Mouse (Mus musculus) CD8-positive naive resting alpha-beta T cell, adult 2 months (primary cell): ENCODE measurements around the gene Tmem230.
"Not testable (repeated sequence)": the region's sequence is repeated elsewhere in the genome, so short reads cannot be mapped to it uniquely, and the experiment has no call there.

Experiments
- DNase-seq, 2 experiments: peaks; one replicate each; pipeline ENCODE4 v3.0.0; 2022; ENCODE audit warnings: low read depth in 2 of 2, low spot score in 2 of 2

Gene Tmem230

GRCm38 (mm10) chr2:132247539-132248313 is at the start of gene Tmem230:
Gene Tmem230 (minus strand): TSS chr2:132247807.
- DNase-seq: peak; percentile 92 to 93

- no peak for DNase-seq
Measured at GRCm38 (mm10) chr2:132293694-132294450, 46.3 kb upstream of the Tmem230 start.

DNA sequence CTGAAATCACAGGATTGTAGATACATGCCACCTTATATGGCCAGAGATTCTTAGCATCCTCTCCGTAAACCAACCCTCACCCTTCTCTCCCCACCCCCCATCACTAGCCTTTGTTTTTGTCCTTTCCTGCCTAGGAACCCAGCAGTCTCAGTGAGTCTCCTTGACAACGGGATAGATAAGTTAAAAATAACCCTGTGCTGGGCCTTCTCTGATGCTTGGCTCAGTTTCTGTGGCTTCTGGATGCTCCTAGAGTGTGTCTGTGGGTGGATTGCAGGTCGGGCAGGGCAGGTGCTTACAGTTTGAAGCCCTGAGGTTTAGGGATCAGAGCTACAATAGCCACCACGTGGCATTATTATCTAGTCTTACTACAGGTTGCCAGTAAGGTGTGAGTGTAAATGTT is 44.5 kb upstream of the Tmem230 start:
- no peak for DNase-seq

GRCm38 (mm10) chr2:132291265-132291664 is 43.7 kb upstream of the Tmem230 start:
- DNase-seq: no peak

DNA sequence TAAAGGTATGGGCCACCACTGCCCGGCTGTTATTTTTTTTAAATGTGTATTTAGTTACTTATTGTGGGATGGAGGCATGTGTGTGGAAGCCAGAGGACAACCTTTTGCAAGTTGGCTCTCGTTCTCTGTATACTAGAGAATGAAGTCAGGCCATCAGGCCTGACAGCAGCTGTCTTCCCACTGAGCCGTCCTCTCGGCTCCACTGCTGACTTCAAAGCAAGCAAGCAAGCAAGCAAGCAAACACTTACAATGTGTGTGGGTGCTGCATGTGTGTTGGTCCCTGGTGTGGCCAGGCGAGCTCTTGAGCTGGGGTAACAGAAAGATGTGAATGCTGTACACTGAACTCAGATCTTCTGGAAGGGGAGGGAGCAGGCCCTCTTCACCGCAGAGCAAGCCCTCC is 43.2 kb upstream of the Tmem230 start:
- no peak for DNase-seq

- not testable (repeated sequence) for DNase-seq
Measured at GRCm38 (mm10) chr2:132289213-132289612, 41.6 kb upstream of the Tmem230 start.

DNA sequence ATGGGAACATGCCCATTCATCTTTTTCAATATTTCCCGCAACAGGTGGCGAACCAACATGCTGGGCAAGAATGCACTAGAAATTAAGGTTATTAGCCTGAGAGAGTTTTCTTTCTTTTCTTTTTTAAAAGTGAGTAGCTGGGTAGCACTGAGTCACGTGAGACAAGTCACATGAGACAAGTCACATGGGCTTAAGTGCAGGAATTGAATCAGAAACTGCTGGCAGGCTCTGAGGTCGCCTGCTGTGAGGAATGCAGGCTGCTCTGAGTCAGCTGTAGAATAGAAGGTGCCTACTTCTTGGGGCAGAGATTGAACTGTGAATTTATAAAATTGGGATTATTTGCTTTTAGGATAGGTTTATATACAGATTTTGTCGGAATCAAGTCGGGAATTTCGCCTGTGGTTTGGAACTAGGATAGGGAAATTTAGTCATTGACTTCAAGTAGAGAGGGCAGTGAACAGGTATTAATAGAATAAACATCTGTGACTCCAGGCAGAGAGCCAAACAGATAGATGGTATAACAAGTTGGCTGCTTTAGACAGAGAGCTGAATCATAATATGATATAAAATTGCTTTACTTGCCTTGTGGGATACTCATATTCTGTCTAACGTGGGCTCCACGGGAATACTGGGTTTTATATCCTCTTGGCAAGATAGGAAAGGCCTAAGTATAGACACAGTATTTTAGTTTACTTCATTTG is 38.9 kb upstream of the Tmem230 start:
- DNase-seq: no peak

DNA sequence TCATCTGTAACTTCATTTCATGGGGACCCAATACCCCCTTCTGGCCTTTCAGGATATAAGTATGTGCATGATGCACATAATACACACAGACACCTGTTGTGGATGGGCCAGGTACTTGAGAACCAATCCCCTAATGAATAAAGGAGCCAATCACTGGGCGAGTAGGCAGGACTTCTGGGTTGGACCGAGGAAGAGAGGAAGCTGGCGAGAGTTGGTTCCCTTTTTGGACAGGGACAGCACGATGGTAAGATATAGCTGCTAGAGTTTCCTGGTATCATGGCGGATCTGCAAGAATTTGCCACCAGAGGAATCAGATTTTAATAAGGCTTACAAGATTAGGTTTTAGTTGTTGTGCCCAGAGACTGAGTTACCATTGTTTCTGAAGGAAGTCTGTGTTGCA is 38.1 kb upstream of the Tmem230 start:
- DNase-seq: not testable (repeated sequence)

DNA sequence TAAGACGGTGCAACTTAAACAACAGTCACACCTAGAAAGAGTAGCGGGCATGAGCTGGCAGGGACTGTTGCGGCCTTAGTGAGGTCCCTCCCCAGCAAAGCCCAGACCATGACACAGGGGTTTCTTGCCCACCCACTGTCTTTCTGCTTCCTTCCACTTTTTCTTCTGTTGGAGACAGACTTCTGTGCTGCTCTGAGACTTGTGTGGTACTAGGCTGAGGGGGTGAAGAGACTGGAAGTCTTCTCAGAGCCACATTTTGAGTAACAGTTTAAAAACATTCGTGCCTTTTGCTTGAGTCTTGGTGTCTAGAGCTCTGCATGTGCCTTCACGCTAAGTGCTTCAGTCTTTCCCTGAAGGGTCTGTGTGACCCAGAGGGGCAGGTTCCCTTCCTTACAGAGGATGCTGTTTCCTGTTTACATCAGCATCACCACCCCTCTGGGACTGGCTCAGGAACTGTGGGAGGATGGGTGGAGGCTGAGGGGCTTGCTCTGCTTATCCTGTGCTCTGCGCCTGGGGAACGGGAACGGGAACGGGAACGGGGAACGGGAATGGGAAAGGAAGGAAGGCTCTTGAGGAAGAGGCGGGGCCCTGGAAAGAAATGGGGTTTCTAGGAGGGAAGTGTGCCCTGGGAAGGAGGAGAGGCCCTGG is 37.0 kb upstream of the Tmem230 start:
- DNase-seq: no peak

GRCm38 (mm10) chr2:132283236-132284070 is 35.8 kb upstream of the Tmem230 start:
- DNase-seq: no peak

DNA sequence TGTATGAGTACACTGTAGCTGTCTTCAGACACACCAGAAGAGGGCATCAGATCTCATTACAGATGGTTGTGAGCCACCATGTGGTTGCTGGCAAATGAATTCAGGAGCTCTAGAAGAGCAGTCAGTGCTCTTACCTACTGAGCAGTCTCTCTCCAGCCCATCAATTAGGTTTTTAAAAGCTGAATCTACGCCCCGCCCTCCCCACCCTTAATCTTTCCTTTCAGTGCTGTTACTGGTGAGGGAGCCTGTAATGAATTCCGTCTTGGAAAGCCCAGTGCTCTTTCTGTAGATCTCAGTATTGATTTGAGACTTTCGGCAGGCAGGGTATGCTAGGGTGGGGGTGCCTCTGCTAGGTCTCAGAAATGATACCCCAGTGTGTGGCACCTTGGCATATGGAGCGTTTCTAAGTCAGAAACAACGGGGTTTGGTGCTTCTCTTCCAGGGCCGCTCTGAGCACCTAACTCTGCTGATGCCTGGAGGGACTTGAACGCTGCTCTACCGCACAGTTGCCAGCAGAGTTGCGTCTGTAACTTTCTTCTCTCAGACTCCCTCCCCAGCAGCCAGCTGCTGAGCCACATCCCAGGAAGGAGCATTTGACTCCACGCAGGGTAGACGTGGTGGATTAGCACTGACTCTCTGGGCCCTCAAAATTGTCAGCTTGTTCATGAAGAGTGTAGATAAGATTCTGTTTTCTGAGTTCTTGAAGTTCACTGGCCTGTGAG is 35.0 kb upstream of the Tmem230 start:
- DNase-seq: no peak

- DNase-seq: no peak
Measured at GRCm38 (mm10) chr2:132281560-132282452, 34.2 kb upstream of the Tmem230 start.

DNA sequence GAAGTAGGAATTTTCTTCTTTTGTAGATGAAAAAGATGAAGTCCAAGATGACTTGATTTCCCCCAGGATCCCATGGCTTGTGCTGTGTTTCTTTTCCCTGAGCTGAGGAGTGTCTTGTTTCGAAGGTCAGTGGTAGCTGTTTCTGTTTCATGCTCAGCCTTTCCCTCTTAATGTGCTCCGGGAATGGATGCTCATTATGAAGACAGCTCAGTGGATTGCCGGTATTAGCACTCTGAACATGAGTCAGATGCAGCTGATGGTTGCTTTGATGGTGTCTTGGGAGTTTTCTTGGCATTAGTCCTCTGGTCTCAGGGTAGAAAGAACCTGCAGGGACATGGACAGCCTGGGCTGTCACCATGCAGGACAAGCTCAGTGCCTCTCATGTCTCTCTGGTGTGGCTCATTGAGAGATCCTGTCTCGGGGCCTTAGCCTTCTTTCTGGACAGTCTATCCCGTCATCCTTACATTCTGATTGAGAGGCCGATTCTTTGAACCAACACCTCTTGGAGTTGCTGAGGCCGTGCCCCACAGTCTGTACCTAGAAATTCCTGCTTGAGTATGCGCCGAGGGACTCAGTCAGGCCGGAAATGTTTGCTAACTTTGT is 33.0 kb upstream of the Tmem230 start:
- no peak for DNase-seq

- DNase-seq: no peak
Measured at GRCm38 (mm10) chr2:132279978-132280377, 32.4 kb upstream of the Tmem230 start.

DNA sequence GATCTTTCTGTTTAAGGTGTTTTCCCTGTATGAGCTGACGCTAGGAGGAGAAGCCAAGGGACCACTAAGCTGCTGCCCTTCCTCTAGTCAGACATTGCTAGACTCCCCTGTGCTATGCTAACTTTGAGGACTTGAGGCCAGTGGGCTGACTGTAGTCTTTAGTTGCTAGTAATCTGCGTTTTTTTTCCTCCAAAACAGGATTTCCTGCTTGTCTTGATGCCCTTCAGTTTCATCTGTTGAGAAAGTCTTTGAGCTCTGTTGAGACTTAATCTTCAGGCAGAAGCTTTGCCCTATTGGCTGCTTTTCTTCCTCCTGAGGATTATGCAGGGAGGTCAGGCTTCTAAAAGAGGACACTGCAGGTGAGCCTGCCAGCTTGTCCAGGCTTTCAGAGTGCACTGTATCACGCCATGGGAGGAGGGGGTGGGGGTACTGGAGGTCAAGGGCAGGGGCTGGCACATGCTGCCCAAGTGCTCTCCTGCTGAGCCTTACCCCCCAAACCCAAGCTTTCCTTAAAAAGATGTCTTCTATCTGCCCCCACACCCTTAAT is 31.8 kb upstream of the Tmem230 start:
- no peak for DNase-seq

DNA sequence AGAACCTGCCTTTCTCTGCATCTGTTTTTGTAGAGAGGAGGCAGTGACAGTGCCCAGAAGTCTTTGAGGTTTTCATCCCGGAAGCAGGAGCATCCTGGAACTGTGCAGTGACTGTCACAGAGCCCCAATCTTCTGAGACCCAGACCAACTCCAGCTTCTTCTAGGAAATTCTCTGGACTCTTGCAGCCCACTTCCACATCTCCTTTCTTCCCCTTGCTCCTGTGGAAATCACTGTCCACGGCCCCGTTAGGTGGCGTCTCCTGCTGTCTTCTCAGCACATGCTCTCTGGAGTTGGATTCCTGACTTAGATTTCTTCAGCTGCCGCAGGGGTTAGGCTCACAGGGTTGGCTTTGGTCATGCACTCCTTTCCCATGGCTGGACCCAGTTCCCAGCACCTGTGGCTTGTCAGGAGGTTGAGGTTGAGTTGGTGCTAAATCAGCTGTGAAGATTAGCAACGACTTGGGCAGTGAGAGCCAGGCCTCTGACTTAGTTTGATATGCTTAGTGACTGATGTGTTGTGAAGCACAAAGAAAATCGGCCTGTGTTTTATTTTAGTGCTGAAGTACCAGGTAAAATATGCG is 30.8 kb upstream of the Tmem230 start:
- no peak for DNase-seq

- DNase-seq: no peak
Measured at GRCm38 (mm10) chr2:132276249-132276648, 28.6 kb upstream of the Tmem230 start.

DNA sequence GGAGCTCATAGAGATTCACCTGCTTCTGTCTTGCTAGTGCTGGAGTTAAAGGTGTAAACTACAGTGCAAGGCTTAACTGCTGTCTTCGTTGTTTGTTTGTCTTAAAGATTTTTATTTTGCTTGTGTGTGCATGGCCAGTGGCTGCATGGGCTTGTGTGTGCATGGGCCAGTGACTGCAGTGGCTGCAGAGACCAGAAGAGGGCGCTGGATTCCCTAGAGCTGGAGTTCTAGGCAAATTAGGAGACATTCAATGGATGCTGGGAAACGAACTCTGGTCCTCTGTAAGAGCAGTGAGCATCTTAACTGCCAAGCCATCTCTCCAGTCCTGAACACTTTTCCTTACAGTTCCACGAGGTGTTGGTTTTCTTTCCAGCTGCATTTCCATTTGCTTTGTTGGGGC is 27.9 kb upstream of the Tmem230 start:
- no peak for DNase-seq
